Mouse (Mus musculus) embryo, embryonic 10.5 days (tissue): ENCODE data around the gene Npnt.

Source experiments
- DNase-seq: peaks from one replicate; pipeline ENCODE4 v3.0.0-alpha.2; 2015; ENCODE audit warnings: low spot score

Gene Npnt

DNA sequence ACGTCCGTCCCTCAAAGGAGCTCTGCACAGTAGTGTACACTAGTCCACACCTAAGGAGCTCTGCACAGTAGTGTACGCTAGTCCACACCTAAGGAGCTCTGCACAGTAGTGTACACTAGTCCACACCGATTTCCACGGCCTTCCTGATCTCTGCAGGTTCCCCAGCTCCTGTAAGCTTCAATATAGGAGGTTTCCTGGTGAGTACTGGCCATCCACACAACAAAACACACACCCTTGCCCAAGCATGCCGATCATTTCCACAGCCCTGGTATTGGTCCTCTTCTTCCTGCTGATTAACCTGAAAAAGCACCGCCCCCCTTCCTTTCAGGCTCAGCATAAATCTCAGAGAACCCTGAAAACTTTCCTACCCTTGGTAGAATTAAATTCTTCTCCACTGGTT, 57.6 kb downstream of the Npnt start:
- DNase-seq, result no peak

DNA sequence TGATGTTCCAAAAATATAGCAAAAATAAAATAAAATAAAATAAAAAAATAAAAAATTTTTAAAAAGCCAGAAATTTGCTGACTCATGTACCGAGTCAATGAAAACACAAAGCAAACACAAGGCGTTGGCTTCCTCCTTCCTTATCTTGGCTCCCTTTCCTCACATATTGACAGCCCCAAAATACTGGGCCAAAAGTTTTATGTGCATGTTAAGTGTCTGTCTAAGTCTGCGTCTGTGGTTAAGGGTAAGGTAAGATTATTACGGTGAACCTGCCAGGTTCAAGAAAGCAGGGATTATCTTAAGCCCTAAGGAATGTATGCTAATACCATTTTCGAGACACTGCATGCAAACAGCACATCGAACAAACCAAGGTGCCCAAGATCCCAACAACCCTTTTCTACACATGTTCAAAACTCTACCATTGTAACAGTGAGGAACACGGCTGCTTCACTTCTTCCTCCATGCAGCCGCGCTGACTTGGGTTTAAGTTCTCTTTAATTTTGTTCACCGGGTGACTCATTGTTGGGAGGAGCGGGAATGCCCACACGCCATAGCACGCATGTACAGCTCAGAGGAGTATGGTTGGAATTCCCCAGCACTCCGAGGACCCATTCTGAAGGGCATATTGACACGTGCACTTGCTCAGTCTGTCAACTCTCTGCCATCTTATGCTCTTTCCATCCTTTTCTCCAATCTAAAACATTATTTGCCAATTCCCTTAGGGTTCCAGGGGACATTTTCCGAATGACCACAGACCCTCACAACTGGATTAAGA, 62.8 kb downstream of the Npnt start:
- DNase-seq, result no peak

DNA sequence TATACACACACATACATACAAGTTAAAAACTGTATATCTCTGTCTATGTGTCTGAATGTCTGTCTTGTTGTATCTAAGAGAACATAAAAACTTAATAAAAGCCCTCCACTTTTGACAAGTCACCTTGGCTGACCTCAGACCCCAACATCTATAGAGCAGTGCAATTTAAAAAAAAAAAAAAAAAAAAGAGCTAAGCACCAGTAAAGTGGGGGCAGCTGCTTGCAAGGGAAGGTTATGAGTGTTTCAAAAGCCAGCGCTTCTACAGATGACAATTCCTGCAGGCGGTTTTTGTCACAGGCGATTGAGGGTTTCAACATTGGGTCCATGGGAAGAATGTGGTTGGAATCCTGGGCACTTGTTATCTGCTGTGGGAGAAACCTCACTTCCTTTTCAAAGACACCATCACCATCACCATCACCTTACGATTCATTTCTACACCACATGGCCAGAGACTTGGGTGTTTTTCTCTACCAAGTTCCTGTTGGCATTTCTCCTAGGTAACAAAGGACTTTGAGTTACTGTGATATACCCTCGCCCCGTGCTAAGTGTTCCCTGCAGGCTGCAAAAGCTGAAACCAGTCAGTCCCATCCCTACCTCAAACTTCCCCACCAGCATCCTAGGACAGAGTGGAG, 63.6 kb downstream of the Npnt start:
- no peak for DNase-seq

DNA sequence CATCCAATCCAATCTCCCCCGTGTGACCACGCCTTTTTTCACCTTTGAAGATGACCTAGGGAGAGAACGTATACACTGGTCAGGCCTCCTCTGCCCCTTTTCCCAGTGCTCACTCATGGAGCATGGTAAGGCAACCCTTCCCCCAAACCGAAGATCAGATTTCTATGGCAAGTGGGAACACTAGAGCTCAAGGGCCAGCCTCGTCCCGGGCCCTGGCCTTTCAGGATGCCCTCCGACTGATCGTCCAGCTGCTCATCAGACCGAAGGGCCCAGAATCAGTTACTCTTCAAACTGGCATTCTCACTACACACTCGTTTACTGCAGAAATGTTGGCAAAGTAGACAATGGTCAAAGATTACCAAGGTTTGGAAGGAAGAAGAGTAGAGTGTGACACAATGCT, 65.6 kb downstream of the Npnt start:
- no peak for DNase-seq

DNA sequence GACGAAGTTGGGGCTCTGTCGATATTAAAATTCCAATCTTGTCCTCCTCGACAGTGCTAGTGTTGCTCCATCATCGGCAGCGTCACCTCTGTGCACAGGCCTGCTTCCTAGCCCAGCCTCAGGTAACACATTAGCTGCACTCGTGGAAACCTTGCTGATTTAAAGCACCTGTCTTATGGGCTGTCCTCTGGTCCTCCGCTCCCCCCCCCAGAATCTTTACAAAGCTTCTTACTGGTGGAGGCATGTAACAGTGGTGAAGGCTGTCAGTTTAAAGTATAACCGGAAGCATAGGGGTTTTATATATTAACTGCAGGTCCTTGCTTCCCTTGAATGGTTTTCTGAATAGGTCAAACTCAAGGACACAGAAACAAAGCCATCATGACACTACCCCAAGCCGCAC, 66.8 kb downstream of the Npnt start:
- DNase-seq, result no peak

DNA sequence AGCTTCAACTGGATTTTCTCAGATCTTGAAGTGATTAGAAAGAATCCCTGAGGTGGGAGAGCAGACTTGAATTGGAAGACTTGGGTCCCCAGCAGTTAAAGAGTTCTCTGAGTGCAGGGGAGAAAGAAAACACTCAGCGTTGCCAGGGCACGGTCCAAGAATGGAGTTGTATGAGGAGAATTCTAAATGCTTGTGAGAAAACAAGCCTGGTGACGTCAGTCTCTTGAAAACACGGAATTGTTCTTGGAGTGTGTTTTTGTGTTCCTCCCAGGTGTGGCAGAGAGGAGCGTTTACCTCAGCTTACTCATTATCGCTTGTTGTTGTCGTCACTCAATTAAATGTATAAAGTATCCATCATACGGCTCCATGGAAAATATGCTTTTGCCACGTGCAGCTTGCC, 69.3 kb downstream of the Npnt start:
- no peak for DNase-seq

DNA sequence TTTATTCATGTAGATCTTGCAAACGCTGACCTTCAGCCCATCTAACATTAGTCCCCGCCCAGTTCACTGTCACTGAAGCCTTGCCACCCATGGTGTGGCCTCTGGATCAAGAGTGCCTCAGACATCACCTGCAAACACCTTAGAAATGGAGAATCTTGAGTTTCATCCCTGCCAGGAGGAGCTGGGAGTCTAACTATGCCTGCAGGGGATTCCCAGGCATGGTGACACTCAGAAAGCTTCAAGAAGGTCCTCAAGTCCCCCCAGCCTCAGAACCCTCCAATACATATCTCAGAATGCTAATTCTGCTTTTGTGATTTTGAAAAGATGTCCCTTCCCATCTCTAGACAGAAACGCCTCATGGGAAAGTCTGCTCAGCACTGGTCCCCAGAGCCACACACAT, 69.7 kb downstream of the Npnt start:
- DNase-seq, result no peak

DNA sequence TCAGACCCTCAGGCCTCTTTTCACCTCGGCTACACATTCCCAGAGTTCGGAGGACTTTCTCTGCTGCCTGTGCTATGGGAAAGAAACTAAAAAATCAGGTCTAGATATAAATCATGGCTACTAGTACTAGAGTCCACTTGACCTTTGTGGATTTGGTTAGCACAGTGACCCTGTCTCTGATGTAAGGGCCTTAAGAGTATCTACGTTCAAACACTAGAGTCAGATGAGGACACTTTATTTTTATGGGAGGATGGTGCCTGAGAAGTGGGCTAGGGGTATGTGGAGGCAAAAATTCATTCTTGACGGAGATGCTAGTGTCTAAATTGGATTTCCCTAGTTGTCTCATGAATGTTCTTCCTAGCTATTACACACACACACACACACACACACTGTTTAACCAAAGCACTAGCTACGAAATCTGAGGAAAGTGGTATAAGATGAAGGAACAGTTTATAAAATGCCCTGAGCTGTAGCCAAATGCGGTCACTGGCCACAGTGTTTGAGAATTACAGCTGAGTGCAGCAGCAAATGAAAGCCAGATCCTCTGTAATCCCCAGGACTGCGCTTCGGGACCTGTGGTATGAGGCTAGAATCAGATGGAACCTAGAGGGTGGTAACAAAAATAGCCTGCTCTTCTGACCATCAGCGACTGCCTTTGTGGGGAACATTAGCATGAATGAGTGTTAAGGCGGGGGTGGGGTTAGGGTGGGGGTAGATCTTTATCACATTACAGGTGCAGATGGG, 73.0 kb downstream of the Npnt start:
- DNase-seq, result peak; percentile 32

DNA sequence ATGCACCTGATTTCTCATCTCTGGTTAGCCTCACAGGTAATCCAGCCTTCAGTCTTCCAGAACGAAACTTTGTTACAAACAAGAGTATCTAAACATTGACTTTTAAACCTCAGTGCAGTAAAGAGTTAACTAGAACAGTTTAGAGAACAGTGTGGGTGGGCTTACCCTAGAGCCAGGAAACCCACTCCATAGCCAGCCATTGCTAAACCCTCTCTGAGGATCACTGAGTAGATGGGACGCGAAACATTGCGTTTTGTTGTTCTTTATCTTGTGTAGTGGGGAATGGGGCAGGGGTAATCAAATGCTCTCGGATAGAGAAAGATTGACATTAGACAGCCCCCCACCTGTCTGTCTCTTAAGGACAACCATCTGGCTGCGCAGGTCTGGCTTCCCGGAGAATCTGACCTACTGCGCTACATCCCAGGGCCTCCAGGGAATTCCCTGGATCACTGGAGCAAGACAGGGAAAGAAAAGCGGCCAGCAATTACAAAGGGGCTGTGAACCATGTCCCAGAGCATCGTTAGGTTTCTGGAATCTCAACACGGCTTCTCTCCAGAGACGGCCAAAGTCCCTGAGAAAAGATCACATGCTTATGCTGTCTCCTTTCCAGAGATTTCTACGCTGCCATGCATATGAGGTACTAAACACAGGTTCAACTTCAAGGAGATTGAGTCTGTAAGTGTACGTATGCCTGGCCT, 73.9 kb downstream of the Npnt start:
- peak; percentile 37 for DNase-seq

DNA sequence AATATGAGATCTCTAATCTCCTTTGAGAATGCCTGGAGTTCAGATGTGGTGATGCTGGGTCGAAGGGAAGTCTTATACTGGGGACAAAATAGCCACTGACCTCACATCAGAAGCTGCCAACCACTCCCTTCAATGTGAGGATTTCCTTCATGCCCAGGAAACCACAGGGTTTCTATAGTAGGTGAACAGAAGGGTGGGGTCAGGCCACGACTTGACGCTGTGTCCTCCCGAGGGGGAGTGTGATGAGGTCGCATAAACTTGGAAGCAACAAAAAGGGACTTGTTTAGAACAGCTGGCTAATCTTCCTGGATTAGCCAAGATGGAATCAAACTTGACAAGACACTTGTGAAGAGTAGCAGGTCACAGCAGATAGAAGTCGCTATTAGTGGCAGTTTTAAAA, 76.8 kb downstream of the Npnt start:
- DNase-seq, result no peak

DNA sequence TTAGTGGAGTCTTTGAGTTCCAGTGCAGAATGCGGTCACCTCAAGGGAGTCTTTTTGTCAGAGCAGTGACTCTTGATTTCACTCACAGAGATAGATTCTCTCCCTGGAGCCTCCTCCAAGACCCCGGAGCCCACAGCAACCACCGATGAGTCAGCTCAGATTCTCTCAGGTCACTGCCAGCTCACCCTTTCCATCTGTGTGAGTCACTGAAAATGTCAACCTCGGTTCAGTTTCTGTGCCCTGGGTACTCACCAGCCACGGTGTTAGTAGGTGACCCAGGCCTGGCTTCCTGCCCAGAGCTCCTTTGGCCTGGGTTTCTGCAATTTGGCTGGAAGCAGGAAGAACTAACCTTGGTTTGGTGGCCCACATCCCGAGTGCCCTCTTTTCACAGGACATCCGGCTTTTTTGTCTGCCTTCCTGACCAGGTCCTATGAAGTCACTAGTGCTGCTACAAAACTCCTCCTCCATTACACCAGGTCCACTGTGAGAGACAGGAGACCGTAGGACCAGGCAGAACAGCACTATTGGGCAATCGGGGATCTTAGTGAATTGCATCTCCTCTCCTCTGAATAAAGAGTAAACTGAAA, 78.7 kb downstream of the Npnt start:
- DNase-seq, result no peak

DNA sequence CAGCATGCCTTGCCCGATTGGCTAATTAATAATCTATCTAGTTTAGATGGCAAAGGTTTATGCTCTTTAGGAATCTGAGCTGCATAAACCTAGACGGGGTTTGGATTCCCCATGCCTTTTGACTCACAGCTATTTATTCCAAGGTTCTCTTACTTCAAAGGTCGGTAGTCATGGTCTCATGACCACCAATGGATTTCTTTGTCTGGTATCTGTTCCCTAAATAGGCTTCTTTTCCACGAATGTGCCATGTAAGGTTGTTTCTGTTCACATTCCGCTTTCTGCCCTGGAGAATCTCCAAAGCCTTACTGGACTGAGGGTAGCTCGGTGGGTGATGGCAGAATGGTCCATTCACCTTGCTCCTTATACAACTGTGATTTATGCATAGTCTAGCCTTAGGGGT, 80.0 kb downstream of the Npnt start:
- DNase-seq, result no peak

DNA sequence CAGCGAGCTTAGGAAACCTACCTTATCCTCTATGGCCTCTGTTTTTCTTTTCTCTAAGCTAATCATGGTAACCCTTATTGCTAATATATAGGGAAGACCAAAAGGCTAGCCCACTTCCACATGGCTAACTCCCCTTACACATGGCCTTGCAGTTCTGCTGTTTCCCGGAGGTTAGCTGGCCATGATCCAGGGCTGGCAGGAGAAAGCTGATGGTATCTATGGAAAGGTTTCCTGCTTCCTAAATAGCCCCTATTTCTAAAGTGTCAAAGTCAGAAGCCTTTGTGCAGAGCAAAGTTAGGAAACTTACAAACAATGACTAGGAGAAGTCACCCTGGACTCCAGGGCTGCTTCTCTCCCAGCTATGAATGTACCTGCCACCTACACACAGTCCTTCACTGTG, 81.3 kb downstream of the Npnt start:
- DNase-seq, result no peak

DNA sequence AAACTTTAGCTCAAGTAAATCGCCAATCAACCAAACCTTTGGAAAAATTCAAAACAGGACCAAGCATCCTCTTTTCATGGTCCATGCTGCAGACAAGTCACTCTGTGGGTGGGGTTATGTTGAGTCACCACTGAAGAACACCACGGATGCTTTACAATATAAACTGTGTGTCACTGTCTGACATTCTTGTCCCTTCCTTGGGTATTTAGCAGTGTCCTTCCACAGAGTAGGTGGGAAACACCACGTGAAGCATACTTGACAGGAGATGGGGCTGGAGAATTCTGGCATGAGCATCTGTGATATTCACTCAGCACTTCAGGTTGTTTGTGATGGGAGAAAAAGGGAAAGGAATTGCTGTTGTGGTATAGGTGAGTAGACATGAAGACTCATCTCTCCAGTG, 83.1 kb downstream of the Npnt start:
- no peak for DNase-seq

DNA sequence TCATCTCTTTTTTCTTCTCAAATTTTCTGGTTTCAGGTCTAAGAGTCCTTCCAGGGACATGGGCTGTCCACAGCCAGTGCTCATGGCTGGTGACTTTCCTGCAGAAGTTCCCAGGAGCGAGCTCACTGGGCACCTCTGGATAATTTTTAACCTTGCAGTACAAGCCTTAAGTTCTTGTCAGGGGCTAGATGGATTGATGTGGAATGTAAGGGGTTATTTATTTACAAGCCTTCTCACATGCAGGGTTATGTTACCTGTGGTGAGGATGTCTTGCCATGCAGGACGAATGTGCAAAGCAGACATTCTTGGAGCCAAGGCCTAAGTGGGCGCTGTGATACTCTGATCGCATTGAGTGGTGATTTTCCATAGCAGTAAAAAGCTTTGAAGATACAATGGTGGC, 84.5 kb downstream of the Npnt start:
- DNase-seq, result no peak

DNA sequence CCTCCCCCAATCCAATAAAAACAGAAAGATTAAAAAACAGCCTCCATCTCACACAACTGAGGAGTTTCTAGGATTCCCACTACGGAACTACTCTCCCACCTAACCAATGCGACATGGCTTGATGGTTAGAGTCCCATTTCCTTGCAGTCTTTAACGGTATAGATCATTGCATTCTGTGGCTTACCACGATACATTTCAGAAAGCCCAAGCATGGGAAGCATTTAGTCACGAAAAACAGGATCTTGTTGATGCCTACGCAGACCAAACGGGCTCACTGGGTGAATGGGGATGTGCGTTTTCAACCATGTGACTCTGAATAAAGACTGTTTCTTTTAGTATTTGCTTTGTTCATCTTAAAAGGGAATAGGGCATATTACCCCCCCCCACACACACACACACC, 85.1 kb downstream of the Npnt start:
- DNase-seq, result no peak

DNA sequence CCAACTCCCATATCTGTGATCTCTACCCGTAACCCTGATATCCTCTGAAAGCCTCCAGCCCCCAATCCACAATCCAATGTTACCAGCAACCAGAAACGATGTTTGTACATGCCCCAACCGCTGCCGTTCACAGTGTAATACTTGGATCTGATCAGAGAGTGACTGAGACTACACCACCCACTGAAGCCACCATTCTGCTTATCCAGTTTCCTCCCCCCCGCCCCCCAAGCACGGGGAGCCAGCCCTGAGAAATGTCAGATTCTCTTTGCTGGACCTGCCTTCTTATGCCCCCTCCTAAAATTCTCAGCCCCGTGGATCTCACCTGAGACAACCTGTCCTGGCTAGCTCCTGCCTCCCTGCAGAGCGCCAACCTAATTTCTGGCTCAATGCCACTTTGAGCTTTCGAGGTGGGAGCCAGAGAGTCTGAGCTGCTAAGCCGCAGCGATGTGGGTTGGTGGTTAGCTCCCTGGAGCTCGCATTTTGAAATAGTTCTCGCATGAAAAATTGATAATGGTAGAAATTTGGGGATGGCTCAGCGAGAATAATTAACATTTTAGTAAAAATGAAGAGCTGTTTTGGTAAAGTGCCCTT, 85.7 kb downstream of the Npnt start:
- DNase-seq, result no peak

DNA sequence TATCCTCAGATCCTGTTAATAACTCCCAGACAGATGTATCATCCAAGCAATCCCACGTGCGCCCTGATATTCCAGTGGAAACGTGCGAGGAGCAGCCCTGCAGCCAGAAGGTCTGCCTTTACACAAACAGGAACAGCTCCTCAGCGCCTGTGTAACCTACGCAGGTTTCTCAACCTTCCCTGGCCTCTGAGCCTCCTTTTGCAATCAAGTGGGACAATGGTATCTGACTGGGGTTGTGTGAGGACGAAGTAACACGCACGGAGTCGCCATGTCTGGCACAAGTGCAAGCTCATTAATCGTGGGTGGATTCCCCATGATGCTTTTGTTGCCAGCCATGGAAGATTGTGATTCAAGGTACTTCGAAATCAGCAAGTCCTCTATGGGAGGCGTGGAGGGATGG, 86.2 kb downstream of the Npnt start:
- DNase-seq, result no peak

DNA sequence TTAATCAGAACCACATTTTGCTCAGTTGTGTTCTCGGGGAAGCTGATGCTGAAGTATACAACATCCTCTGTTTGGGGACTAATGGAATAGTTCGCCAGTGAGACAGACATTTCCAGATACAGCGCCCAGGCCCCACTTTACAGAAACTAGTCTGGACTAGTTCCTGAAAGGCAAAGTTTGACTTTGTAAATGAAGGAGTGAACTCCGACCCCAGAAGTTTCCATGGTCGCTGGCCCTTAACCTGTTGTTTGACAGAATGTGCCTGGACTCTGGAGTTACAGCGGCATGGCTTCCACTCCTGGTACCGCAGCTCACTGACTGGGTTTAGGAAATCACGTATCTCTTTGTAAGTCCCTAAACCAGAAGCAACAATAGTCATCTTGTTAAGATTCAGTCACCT, 89.3 kb downstream of the Npnt start:
- DNase-seq, result peak; percentile 17

DNA sequence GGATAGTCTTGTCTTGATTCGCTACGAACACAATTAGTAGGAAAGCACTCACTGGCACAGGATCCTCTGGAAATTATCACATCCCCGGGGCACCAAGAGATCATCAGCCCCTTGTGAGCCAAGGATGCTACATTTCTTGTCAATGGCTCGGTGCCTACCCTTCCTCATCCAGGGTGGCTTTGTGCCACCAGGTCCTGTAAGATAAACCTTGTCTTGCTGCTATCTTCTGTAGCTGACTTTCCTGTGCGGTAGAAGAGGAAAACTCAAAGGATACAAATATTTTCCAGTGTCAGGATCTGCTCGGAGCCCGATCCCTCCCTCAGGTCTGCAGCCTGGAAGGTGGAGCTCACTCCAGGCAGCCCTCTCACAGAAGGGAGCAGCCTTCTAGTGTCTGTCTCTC, 90.5 kb downstream of the Npnt start:
- DNase-seq, result no peak

DNA sequence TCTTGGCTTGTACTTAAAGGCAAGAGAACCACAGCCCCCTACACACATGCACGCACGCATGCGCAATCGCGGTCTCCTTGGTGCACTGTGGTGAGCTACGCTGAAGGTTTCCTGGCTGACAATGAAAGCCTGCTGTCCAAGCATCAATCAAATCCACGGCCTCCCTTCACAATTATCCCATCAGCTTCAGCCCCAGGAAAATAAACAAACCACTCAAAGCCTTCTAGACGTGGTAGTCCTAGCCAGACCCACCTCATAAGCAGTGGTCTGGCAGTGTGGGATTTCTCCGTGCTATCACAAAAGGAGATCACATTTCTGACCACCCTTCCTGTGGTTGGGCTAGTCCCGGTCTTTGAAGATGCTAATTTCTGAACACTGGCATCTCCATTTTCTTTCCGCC, 91.2 kb downstream of the Npnt start:
- no peak for DNase-seq

DNA sequence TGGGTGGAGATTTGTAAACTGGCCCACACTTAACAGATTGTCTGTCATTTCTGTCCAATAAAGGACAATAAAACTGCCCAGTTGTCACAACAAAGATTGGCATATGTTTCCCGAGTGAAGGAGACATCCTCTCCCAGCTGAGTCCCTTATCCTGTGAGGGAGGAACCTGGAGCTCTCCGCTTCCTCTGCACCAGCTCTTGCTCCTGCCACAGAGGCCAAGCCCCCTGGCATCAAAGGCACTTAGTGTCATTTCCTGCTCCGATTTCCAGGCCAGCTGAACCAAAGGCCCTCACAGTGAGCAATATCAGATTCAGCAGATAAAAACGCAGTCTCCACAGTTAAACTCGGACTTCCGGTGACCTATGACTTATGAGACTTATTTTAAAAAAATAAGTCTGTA, 93.4 kb downstream of the Npnt start:
- DNase-seq, result peak; percentile 43
